Mouse (Mus musculus): ENCODE measurements around the gene Bpnt1.
A peak's percentile ranks its signal among the peaks of the same experiment; 100 is the strongest.
"Not testable (repeated sequence)": the region's sequence is repeated elsewhere in the genome, so short reads cannot be mapped to it uniquely, and the experiment has no call there.

Bpnt1 gene

DNA sequence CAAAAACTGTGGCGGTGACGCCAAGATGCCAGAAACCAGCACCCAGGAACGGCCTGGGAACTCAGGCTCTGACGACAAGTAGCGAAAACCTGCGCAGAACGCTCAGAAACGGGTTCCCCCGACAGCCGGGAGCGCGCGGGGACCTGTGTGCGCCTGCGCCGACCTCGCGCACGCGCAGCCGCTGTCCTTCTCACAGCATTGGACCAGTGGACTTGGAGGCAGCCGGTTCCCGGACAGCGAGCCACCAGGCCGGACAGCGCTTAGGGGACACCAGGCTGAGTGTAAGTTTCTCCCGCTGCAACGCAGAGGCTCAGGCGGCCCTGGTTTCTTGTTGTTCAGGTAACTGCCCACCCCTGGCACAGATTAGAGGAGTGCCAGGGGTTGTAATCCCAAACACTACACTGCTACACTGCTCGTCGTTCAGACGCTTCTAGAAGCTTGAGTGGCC lies at the start of gene Bpnt1:
Bpnt1 (plus strand) TSS at position 167 of the 448 bp plus-strand sequence.
- peak; percentile 84 for DNase-seq (ENCODE audit: low spot score)

DNA sequence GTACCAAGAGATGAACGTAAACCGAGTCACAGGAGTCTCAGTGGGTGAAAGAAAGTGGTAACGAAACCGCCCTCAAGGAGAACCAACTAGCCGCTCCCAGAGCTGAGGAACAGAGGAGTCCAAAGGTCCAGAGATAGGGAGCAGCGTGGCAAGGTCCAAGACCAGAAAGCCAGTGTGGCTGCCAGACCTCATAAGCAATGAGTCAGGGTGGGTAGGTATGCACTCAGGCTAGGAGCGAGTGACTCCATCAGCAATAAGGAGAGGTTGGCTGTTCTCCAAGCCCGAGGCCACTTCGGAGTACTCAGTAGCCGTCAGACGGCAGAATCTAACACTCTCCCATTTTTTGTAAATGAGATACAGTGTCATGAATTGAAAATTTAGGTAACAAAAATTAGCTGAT lies 49.1 kb upstream of the Bpnt1 start:
- DNase-seq (ENCODE audit: low spot score): no peak

DNA sequence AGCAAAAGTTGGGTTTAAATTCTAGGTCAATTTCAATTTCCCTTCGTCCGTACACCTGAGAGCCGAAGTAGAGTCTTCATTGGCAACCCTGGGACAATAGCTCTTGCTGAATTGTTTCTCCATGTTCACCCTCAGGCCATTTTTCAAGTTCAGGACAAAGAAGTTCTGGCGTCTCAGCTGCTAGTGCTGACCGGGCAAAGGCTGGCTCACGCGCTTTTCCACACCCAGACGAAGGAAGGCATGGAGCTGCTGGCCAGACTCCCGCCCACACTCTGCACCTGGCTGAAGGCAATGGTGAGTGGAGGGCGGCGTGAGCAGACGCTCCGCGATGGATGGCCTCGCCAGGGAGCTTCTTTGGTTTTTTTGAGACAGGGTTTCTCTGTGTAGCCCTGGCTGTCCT lies 48.7 kb upstream of the Bpnt1 start:
- no peak for DNase-seq (ENCODE audit: low spot score)

DNA sequence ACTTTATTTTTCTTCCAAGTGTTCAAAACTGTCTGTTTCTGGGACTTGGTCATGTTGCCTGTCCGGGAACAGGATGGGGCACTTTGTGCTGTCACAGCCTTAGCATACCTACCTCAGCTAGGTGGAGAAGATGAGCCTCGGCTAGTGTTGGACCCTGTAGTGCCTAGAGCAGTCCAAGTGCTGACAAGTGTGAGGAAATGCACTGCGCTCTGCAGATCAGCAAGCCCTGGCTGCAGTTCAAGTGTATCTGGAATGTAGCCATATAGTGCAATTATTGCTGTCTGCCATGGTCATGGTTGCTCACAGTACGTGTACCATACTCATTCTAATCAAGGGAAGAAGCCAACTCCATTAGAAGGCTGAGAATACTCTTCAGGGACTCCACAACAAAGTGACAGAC lies 47.2 kb upstream of the Bpnt1 start:
- no peak for DNase-seq (ENCODE audit: low spot score)

DNA sequence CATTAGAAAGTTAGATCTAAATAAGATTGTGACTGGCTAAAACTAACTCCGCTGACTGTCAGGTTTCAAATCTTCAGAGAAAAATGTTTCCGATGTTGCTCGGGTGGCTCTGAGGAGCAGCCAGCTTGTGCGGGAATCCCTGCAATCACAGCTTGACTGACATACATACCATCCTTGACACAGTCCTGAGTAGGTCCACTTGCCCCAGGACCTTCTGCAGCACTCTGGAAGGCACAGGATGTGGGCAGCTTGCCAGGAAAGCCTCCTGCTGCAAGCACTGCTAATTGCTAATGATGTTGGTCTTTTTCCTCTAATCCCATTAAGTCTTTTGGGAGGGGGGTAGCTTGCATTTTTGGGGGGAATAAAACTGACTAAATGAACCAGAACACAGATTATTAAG lies 46.8 kb upstream of the Bpnt1 start:
- DNase-seq (ENCODE audit: low spot score): no peak

DNA sequence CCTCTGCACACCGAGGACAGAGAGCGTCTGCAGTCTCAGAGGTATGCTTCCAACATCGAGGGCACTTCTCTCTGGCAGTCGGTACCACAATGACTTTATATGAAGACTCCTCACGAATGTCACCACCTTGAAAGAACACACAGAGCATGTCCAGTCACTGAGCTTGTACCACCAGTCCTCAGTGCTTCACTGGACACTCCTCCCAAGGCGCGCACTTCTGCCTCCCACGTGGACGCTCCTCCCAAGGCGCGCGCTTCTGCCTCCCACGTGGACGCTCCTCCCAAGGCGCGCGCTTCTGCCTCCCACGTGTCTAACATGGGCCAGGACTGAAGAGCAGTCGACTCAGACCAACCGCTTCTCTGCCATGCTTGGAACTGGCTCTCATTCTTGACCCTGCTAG lies 44.9 kb upstream of the Bpnt1 start:
- no peak for DNase-seq (ENCODE audit: low spot score)

DNA sequence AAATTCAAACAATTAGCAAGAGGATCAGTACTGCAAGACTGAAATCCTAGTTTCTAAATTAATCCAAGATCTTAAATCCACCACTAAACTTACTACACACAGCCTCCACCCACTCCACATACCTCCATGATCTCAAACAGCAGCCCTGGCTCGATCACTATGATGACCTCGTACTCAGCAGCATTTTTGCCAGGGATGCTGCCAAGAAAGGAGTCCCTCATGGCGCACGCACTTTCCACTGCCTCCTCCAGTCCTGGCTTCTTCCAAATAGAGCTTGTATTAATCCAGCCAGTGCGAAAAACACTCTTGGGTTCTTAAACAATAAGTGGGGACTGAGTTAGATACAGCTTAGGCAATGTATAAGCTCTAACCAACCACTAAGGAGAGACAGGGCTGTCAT lies 42.7 kb upstream of the Bpnt1 start:
- DNase-seq (ENCODE audit: low spot score): no peak

DNA sequence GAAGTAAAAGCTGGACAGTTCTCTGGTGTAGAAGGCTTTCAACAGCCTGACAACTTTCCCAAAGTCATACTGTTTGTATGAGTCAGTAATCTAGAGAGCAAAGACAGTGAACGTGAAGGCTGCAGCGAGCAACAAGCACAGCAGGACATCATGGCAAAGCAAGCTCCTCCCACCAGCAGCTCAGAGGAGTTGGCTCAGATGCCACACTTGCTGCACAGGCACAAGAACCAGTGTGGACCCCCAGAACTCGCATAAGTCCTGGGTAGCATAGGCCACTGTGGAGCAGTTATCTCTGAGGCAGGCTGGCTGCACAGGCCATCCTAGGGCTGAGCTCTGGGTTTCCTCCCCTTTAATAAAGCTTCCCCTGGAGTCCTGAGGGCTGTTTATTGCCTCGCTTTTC lies 40.6 kb upstream of the Bpnt1 start:
- DNase-seq (ENCODE audit: low spot score): no peak

DNA sequence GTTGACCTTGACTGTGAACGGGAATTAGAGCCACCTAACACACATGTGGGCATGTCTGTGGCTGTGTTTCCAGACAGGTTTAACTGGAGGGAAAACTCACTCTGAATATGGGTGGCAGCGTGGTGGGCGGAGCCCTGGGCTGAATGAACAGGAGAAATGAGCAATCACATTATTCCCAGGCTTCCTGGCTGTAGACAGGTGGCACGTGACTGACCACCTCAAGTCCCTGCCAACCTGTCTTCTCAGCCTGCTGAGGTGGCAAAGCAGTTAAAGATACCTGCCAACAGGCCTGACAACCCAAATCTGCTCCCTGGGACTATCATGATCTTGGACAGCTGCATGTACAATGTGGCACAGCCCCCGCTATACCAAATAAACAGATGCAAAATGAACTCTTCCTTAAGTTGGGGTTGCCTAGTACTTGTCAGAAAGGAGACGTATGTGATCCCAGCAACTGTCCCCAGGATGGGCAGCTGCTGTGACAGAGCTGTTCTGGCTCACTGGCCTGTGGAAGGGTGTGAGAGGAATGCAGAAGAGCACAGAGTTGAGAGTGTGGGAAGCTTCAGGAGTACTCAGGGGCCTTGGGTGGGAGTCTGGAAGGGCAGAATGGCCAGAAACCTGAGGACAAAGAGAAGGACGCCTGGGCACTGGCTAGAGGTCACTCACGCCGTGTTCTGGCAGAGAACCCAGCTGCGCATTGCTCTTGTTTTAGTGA lies 39.1 kb upstream of the Bpnt1 start:
- DNase-seq (ENCODE audit: low spot score): no peak

DNA sequence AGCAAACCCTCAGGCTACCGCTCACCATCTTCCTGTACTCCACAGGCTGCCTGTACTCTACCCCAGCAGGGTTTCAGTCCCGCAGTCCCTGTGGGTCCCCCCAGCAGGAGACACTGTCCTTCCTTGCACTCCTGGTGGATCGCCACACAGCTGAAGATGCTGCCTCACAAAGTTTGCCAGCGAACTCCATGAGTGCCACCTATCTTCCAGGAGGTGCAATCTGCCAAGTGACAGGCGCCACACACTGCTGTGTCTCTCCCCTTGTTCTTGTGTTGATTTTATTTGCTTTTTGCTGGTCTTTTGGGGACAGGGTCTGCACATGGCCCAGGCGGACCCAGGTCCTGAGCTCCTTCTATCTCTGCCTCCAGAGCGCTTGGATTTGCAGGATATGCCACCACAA lies 35.1 kb upstream of the Bpnt1 start:
- DNase-seq (ENCODE audit: low spot score): no peak

DNA sequence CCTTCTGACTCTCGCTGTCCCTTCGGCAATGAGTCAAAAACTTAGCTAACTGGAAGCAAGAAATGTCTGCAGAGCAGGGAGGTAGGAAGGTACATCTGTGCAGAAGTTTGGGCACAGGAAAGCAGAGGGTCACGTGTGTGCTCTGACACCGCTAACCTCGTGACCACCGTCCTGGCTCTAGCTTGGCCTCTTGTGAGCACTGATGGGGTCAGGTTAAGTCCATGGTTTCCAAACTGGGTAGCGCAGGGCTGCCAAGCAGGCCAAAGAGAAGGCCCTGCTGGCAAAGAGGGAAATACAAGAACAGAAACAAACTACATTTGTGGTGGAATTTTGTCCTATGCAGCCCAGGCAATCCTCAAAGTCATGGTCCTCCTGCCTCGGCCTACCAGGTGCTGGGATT lies 33.5 kb upstream of the Bpnt1 start:
- DNase-seq (ENCODE audit: low spot score): no peak

DNA sequence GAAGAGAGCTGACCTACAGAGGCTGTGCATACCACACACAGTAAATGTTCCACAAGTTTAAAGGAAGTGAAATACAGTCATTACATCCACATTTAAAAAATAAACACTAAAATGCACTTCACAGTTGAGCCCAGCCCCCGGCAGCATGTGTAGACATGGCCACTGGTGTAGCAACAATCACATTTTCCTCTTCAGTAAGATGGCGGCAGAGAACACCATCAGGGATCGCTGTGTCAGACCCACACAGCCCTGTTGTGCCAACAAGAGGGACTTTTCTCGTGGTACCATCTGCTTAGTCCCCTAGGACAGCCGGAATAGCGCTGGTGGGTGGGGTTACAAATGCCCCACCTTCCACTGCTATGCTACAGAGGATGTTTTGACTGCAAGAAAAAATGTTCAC lies 29.1 kb upstream of the Bpnt1 start:
- no peak for DNase-seq (ENCODE audit: low spot score)

DNA sequence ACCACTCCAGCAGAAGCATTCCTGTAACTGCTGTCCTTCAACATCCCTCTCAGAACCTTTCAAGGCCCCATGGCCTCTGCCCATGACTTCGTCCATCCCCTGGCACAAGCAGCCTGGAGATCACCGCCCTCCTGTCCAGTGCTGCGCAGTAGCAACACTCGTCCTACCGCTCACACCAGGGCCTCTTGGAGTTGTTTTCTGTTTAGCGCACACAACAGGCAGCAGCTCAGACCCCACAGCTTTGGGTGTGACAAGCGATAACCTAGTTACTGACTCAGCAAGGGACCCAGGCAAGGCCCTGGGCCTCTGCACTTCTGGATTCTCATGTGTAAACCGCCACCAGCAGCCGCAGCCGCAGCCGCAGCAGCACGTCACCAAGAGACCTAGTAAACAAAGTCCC lies 25.1 kb upstream of the Bpnt1 start:
- no peak for DNase-seq (ENCODE audit: low spot score)

DNA sequence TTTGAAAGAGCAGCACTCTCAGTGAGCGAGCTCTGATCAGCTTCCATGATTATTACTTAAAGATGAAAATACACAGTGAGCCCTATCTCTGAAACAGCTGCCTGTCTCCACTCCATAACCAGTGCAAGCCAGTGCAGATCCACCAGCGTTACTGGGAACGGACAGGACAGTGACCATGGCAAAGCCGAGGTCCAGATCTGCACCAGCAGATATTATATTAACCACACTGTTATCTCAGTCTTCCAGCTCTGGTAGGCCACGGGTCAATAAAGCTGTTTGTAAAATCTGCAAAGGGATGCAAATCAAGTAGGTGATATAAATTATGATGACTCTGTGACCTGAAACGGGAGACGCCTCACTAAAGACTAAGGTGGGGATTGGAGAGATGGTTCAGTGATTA lies 24.3 kb upstream of the Bpnt1 start:
- no peak for DNase-seq (ENCODE audit: low spot score)

DNA sequence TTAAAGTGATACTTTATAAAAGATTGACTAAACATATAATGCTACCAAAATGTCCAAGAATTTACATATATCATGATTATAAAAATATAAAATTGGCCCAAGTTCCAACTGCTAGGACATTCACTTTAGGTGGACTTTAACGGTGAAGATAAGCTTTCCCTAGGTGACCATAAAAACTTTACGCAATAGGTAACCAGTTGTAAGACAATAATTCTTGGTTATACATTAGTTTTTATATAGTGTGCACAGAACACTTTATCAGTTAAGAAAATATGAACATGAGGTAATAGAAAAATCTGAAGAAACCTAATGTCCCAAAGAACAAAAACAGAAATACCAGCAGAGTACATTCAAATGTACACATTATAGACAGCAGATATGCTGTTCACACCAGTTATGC lies 23.6 kb upstream of the Bpnt1 start:
- no peak for DNase-seq (ENCODE audit: low spot score)

DNA sequence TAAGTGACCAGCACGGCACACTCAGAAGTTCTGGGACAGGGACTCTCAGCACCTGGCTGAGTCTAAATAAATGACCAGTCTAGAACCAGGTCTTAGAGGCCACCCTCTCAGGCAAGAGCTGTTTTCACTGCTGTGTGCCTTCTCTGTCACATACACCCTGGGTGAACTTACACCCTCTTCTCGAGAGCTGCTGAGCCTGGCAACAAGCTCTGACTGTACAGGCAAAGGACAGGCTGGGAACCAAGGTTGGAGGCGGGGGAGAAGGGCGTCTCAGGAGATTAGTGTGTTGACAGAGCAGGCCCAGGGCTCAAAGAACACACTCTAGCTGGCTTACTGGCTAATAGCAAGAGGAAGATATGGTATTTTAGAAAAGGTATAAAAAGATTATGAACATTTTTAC lies 23.0 kb upstream of the Bpnt1 start:
- DNase-seq (ENCODE audit: low spot score): no peak

DNA sequence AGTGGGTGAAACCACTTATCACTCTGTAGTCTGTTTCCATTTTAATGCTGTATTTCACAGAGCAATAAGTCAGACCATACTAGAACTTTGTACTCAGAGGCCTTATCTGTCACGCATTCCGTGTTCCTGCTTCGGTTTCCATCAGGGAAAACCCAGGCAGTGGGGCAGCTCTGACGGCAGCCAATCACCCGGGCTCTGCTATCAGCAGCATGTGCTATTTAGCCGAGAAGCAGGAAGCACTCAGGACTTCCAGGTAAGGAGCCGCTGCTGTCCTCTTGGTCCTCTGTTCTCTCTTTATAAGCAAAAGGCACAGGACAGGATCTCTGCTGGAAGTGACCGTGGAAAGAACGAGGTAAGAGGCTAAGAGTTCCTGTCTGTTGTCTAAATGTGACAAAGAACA lies 20.0 kb upstream of the Bpnt1 start:
- DNase-seq (ENCODE audit: low spot score): no peak

DNA sequence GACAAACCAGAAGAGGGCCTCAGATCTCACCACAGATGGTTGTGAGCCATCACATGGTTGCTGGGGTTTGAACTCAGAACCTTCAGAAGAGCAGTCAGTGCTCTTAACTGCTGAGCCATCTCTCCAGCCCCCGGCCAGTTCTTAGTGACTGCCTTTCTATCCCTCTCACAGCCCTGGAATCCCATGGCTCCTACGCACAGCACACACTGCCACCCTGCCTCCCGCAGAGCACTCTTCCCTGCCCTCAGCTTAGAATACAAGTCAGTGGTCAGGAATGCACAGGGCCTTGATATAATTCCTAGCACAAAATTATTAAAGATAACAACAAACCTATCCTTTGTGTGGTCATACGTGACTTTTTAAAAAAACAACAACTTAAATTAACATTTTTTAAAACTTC lies 17.4 kb upstream of the Bpnt1 start:
- DNase-seq (ENCODE audit: low spot score): no peak

DNA sequence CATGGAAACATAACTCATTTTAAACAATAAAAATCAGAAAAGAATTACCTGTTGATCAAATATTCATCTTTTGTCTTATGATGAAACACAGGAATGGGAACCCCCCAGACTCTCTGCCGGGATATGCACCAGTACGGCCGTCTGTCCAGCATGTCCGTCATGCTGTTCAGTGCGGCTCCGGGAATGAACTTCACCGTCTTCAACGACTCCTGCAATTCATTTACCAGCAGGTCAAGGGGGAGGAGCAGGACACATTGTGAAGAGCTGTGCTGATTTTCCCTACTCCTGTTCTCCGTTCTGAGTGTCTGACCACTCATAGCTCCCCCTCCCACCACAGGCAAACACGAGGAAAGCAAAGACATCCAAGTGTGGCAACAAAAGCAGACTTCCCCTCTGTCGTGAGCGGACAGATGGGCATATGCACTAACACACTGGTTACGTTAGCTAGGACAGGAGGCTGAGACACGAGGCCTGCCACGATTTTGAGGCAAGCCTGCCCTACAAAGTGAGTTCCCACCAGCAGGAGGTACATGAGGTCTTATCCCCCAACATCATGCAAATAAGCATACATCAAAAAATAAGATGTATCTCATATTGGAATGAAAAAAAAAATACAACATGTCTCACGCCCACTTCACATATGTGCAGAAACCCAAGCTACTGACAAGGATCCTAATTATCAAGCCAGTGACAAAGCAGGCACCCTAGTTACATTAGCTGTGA lies 15.9 kb upstream of the Bpnt1 start:
- no peak for DNase-seq (ENCODE audit: low spot score)

DNA sequence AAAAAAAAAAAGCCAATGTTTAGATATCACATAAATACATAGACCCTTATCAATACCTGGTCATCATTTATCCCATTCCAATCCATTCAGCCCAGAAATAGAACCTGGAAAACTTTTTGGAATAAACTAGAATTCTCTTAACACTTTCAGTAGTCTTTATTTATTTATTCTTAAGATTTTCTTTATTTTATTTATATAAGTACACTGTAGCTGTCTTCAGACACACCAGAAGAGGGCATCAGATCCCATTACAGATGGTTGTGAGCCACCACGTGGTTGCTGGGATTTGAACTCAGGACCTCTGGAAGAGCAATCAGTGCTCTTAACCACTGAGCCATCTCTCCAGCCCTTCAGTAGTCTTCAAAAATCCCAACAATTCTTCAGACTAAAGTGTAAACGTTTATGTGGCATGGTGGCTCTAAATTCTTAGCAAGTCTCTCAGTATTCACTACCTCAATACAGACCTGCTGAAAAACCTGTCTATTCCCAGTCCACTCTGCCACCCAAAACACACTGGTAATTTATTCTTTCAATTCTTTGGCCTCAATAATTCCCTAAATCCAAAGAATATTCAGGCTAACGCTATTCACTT lies 4.1 kb upstream of the Bpnt1 start:
- not testable (repeated sequence) for DNase-seq (ENCODE audit: low spot score)

DNA sequence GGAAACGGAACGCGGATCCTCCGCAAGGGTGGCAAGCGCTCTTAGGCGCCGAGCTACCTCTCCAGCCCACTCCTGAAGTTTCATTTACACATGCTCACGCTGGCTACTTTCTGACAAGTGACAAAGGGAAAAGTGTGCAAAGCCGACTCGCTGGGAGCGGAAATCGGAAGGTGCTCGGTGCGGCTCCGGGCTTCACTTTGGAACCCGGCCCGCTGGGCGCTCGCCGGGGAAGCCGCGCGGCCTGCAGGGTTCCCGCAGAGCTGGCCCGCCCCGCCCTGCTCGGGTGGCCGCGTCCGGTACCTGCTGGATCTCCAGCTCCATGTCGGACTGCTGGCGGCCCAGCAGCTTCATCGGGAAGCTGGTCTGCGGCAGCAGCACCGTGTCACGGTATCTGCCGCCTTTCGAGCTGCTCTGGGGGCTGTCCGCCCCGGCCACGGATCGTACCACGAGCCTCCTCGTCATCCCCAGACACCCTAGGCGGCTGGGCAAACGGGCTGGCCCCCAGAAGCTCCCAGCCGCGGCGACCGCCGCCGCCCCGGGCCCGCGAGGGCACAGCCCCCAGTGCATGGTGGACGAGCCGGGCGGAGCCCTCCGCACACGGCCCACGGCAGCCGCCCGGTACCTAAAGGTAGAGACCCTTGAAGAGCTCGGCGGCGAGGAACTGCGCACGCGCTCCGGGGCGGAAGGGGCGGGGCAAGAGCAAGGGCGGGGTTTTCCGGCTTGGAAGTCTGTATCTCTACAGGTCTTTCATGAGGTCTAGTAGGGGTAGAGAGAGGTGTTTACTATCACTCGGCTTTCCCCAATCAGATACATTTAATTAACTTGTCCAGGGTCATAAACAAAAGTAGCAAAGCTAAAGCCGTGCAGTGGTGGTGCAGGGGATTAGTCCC lies 3.0 kb upstream of the Bpnt1 start, which contains the start of gene Iars2:
Iars2 (minus strand) TSS at position 676 of the 890 bp plus-strand sequence.
- DNase-seq (ENCODE audit: low spot score): peak; percentile 90

DNA sequence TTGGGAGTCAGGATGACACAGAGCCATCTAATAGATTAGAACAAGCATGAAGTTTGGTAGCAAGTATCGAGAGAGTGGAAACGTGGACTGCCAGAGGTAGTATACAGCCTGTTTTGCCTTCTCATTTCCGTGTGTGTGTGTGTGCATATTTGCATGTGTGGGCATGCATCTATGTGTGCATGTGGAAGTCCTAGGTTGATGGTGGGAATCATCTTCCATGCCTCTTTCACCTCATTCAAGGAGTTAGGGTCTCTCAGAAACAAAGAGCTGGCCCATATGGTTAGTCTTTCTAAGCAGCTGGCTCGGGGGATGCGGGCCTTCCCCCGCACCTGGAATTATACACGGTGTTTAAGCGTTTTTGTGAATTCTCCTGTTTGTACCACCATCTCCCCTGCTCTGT lies 2.1 kb upstream of the Bpnt1 start:
- DNase-seq (ENCODE audit: low spot score): no peak

Measured in T-cell, adult 2 months (primary cell).